Mouse (Mus musculus) right cerebral cortex, postnatal 4 days (tissue): Measurements from ENCODE around the gene March9.
"Not testable (repeated sequence)": the region's sequence is repeated elsewhere in the genome, so short reads cannot be mapped to it uniquely, and the experiment has no call there.

Experiments
- DNase-seq: peaks from one replicate; pipeline ENCODE4 v3.0.0-alpha.2; 2022

The March9 gene

GRCm38 (mm10) chr10:127062101-127062500 lies 2.1 kb upstream of the March9 start:
- DNase-seq = not testable (repeated sequence)

GRCm38 (mm10) chr10:127061513-127061912 lies 1.5 kb upstream of the March9 start:
- no peak for DNase-seq

- DNase-seq = no peak
Observed at GRCm38 (mm10) chr10:127061085-127061484, 1.1 kb upstream of the March9 start.

GRCm38 (mm10) chr10:127059174-127059967 lies 613 bp downstream of the March9 start:
- DNase-seq = peak; percentile 64

GRCm38 (mm10) chr10:127058708-127059107 lies 1.3 kb downstream of the March9 start:
- DNase-seq = no peak

GRCm38 (mm10) chr10:127058161-127058560 lies 1.8 kb downstream of the March9 start:
- DNase-seq = peak; percentile 77

- no peak for DNase-seq
Observed at GRCm38 (mm10) chr10:127056490-127056889, 3.5 kb downstream of the March9 start.

GRCm38 (mm10) chr10:127055406-127055805 lies 4.6 kb downstream of the March9 start:
- no peak for DNase-seq

- no peak for DNase-seq
Observed at GRCm38 (mm10) chr10:127054646-127055045, 5.3 kb downstream of the March9 start.

- DNase-seq = no peak
Observed at GRCm38 (mm10) chr10:127050119-127050474, 9.9 kb downstream of the March9 start.

- DNase-seq = no peak
Observed at GRCm38 (mm10) chr10:127049395-127050118, 10.4 kb downstream of the March9 start.

GRCm38 (mm10) chr10:127048608-127049394 lies 11.2 kb downstream of the March9 start:
- no peak for DNase-seq

- DNase-seq = no peak
Observed at GRCm38 (mm10) chr10:127047954-127048353, 12.0 kb downstream of the March9 start, which contains the start of gene Cyp27b1. TSS of gene Cyp27b1 (plus strand) at chr10:127048250.

GRCm38 (mm10) chr10:127043187-127043586 lies 16.8 kb downstream of the March9 start:
- no peak for DNase-seq

GRCm38 (mm10) chr10:127042468-127043115 lies 17.4 kb downstream of the March9 start:
- DNase-seq = no peak

GRCm38 (mm10) chr10:127041774-127042338 lies 18.1 kb downstream of the March9 start:
- DNase-seq = peak; percentile 91

- peak; percentile 40 for DNase-seq
Observed at GRCm38 (mm10) chr10:127041274-127041766, 18.7 kb downstream of the March9 start, which contains the start of the genes Mettl1 and Eef1akmt3. TSS of gene Mettl1 (plus strand) at chr10:127041414. TSS of gene Eef1akmt3 (minus strand) at chr10:127041513.

- no peak for DNase-seq
Observed at GRCm38 (mm10) chr10:127040569-127041214, 19.3 kb downstream of the March9 start.

- no peak for DNase-seq
Observed at GRCm38 (mm10) chr10:127037641-127038040, 22.3 kb downstream of the March9 start.

GRCm38 (mm10) chr10:127036273-127036672 lies 23.7 kb downstream of the March9 start:
- no peak for DNase-seq

- DNase-seq = no peak
Observed at GRCm38 (mm10) chr10:127033301-127033741, 26.7 kb downstream of the March9 start.
